Mouse (Mus musculus) heart, embryonic 16.5 days (tissue): Measurements from ENCODE around the gene Fam160a2. TPM values are rescaled to one million over a fixed set of nuclear protein-coding genes. Genes with fewer than 3 reads are reported as not detected.
"Not testable (repeated sequence)": the region's sequence is repeated elsewhere in the genome, so short reads cannot be mapped to it uniquely, and the experiment has no call there.

Experiments
- ATAC-seq: fragments of 200-750 bp; cut with Nextera tagmentation; replicated peaks from 2 replicates; pipeline ENCODE4 v1.8.0; 2017; ENCODE audit warnings: moderate number of reproducible peaks; ENCODE audit not compliant: insufficient read depth, low FRiP score; ENCODE audit errors: extremely low read depth
- H3K27ac ChIP-seq: fragments of 300-500 bp; sonication (generic); 2 replicates; pipeline ENCODE4 v1.5.1; 2014; ENCODE audit warnings: mild to moderate bottlenecking, low read length, control low read depth, moderate library complexity
- H3K27me3 ChIP-seq: fragments of 300-500 bp; sonication (generic); 2 replicates; pipeline ENCODE4 v1.6.1; 2014; ENCODE audit warnings: low read length, mixed read lengths; ENCODE audit not compliant: control insufficient read depth, insufficient read depth
- H3K36me3 ChIP-seq: fragments of 300-500 bp; sonication (generic); 2 replicates; pipeline ENCODE4 v1.6.1; 2014; ENCODE audit not compliant: control insufficient read depth, insufficient read depth
- H3K4me1 ChIP-seq: fragments of 300-500 bp; sonication (generic); 2 replicates; pipeline ENCODE4 v1.6.1; 2014; ENCODE audit warnings: low read length, mixed read lengths; ENCODE audit not compliant: control insufficient read depth, insufficient read depth
- H3K4me2 ChIP-seq: fragments of 300-500 bp; sonication (generic); 2 replicates; pipeline ENCODE4 v1.6.1; 2014; ENCODE audit warnings: low read depth, mild to moderate bottlenecking, control low read depth, low read length
- H3K4me3 ChIP-seq: fragments of 300-500 bp; sonication (generic); 2 replicates; pipeline ENCODE4 v1.5.1; 2014; ENCODE audit warnings: mild to moderate bottlenecking, control low read depth, low read length
- H3K9ac ChIP-seq: fragments of 300-500 bp; sonication (generic); 2 replicates; pipeline ENCODE4 v1.6.1; 2014; ENCODE audit warnings: low read length, control low read depth
- H3K9me3 ChIP-seq: fragments of 300-500 bp; sonication (generic); replicated peaks from 2 replicates; pipeline ENCODE4 v1.6.1; 2016; ENCODE audit warnings: low read length; ENCODE audit not compliant: control insufficient read depth
- WGBS: fragments of 180-500 bp; shearing (Covaris S2); extraction: QIAGEN DNeasy Blood & Tissue Kit; methylation state at CpG from one replicate; pipeline ENCODE4 v1.1.7; 2014; 5-methylcytosine and 5-hydroxymethylcytosine counted together
- polyA plus RNA-seq: library from polyadenylated mRNA; unstranded; fragments of >200 nt; fragmentation: Nextera tagmentation; extraction: Ambion mirVana; gene quantifications from 2 replicates; pipeline ENCODE4 v1.2.1, GENCODE M21; 2015

Fam160a2 gene
- polyA plus RNA-seq, 1 experiment from 2014 or later: 32.5 TPM

- Histone ChIP-seq H3K9ac (0 out of 2 replicates have a peak overlapping the region, but pooled peaks have one; percentile 25), H3K27ac (peak overlapping the region; percentile 81), H3K4me3 (no peak overlapping the region), H3K9me3 (no peaks in the 10 kb centered on the region), H3K4me2 (no peak overlapping the region), H3K4me1 (peaks cover 9% of the 10 kb centered on the region), H3K27me3 (no peaks in the 10 kb centered on the region), H3K36me3 (peaks cover 17% of the 10 kb centered on the region)
- WGBS: 34% methylated on average over 4 of the region's 4 CpGs
- peak; percentile 95 for ATAC-seq
Observed at GRCm38 (mm10) chr7:105373509-105373908, 26.3 kb downstream of the Fam160a2 start.

GRCm38 (mm10) chr7:105372912-105373311 is 26.9 kb downstream of the Fam160a2 start:
- Histone ChIP-seq H3K4me3 (no peak overlapping the region), H3K27me3 (no peaks in the 10 kb centered on the region), H3K27ac (peak overlapping the region; percentile 81), H3K4me2 (no peak overlapping the region), H3K9me3 (no peaks in the 10 kb centered on the region), H3K36me3 (peaks cover 11% of the 10 kb centered on the region), H3K4me1 (peaks cover 9% of the 10 kb centered on the region), H3K9ac (no peak overlapping the region)
- ATAC-seq: no peak
- WGBS: 88% methylated on average over 1 of the region's 1 CpGs

- no peaks in the 10 kb centered on the region for H3K27me3 ChIP-seq
- no peaks in the 10 kb centered on the region for H3K9me3 ChIP-seq
- H3K36me3 ChIP-seq: peaks cover 3% of the 10 kb centered on the region; the same call in 1 of the 2 replicates
- no peak overlapping the region for H3K9ac ChIP-seq
- ATAC-seq: no peak
- peaks cover 4% of the 10 kb centered on the region for H3K4me1 ChIP-seq
- H3K4me2 ChIP-seq: no peak overlapping the region
- H3K27ac ChIP-seq: no peak overlapping the region
- no peak overlapping the region for H3K4me3 ChIP-seq
- WGBS: 86% methylated on average over 4 of the region's 4 CpGs
Observed at GRCm38 (mm10) chr7:105368521-105368920, 31.3 kb downstream of the Fam160a2 start.

GRCm38 (mm10) chr7:105367930-105368329 is 31.9 kb downstream of the Fam160a2 start, which contains the start of gene Olfr692:
TSS of gene Olfr692 (plus strand) at chr7:105368230.
- WGBS: 91% methylated on average over 1 of the region's 1 CpGs
- no peaks in the 10 kb centered on the region for H3K27me3 ChIP-seq
- no peaks in the 10 kb centered on the region for H3K9me3 ChIP-seq
- H3K9ac ChIP-seq: no peak within 1 kb of the TSS
- H3K27ac ChIP-seq: no peak within 1 kb of the TSS
- H3K4me1 ChIP-seq: no peaks in the 10 kb centered on the region
- no peak for ATAC-seq
- no peak within 1 kb of the TSS for H3K4me3 ChIP-seq
- no peak within 1 kb of the TSS for H3K4me2 ChIP-seq
- H3K36me3 ChIP-seq: peaks cover 3% of the 10 kb centered on the region; the same call in 1 of the 2 replicates

- no peak overlapping the region for H3K4me3 ChIP-seq
- 76% methylated on average over 5 of the region's 5 CpGs for WGBS
- no peak for ATAC-seq
Observed at GRCm38 (mm10) chr7:105367268-105367667, 32.6 kb downstream of the Fam160a2 start.

GRCm38 (mm10) chr7:105361713-105362112 is 38.1 kb downstream of the Fam160a2 start:
- Histone ChIP-seq H3K4me2 (no peak overlapping the region), H3K27ac (no peak overlapping the region), H3K36me3 (no peaks in the 10 kb centered on the region), H3K27me3 (no peaks in the 10 kb centered on the region), H3K4me3 (no peak overlapping the region), H3K9ac (no peak overlapping the region), H3K4me1 (no peaks in the 10 kb centered on the region), H3K9me3 (no peaks in the 10 kb centered on the region)
- WGBS: 65% methylated on average over 2 of the region's 2 CpGs
- ATAC-seq: no peak

More at GRCm38 (mm10) chr7:105367268-105367667, 32.6 kb downstream of the Fam160a2 start:
- H3K4me2 ChIP-seq: no peak overlapping the region
- H3K36me3 ChIP-seq: peaks cover 3% of the 10 kb centered on the region; the same call in 1 of the 2 replicates
- H3K9me3 ChIP-seq: no peaks in the 10 kb centered on the region
- H3K4me1 ChIP-seq: no peaks in the 10 kb centered on the region
- H3K27me3 ChIP-seq: no peaks in the 10 kb centered on the region
- H3K9ac ChIP-seq: no peak overlapping the region
- no peak overlapping the region for H3K27ac ChIP-seq

- H3K9me3 ChIP-seq, H3K27me3 ChIP-seq, ATAC-seq, H3K36me3 ChIP-seq, H3K27ac ChIP-seq, H3K4me1 ChIP-seq, H3K9ac ChIP-seq, H3K4me3 ChIP-seq, H3K4me2 ChIP-seq: not testable (repeated sequence)
- 86% methylated on average over 1 of the region's 2 CpGs for WGBS
Observed at GRCm38 (mm10) chr7:105356487-105356886, 43.4 kb downstream of the Fam160a2 start.

- H3K4me3 ChIP-seq, H3K27ac ChIP-seq, H3K9me3 ChIP-seq, H3K9ac ChIP-seq, H3K27me3 ChIP-seq, H3K36me3 ChIP-seq, H3K4me2 ChIP-seq, H3K4me1 ChIP-seq, ATAC-seq: not testable (repeated sequence)
- no CpG with 5 or more reads among the region's 5 CpGs for WGBS
Observed at GRCm38 (mm10) chr7:105356064-105356463, 43.8 kb downstream of the Fam160a2 start.

GRCm38 (mm10) chr7:105342752-105343151 is 57.1 kb downstream of the Fam160a2 start:
- ATAC-seq: no peak
- no peaks in the 10 kb centered on the region for H3K27me3 ChIP-seq
- H3K4me2 ChIP-seq: no peak overlapping the region
- no peaks in the 10 kb centered on the region for H3K36me3 ChIP-seq
- WGBS: 80% methylated on average over 2 of the region's 2 CpGs
- no peak overlapping the region for H3K27ac ChIP-seq
- no peak overlapping the region for H3K4me3 ChIP-seq
- no peaks in the 10 kb centered on the region for H3K9me3 ChIP-seq
- H3K4me1 ChIP-seq: no peaks in the 10 kb centered on the region
- no peak overlapping the region for H3K9ac ChIP-seq
